Mouse (Mus musculus) hindbrain, embryonic 16.5 days (tissue): Measurements from ENCODE around the gene Mx1. TPM values are rescaled to one million over a fixed set of nuclear protein-coding genes. Genes with fewer than 3 reads are reported as not detected.

Experiments used
- ATAC-seq: fragments of 200-750 bp; cut with Nextera tagmentation; 2 replicates; pipeline ENCODE4 v1.8.0; 2017; ENCODE audit warnings: moderate TSS enrichment, moderate library complexity
- H3K27ac ChIP-seq: fragments of 300-500 bp; sonication (generic); 2 replicates; pipeline ENCODE4 v1.5.1; 2014; ENCODE audit warnings: low read depth, mild to moderate bottlenecking, control low read depth, low read length, moderate library complexity
- H3K27me3 ChIP-seq: fragments of 300-500 bp; sonication (generic); replicated peaks from 2 replicates; pipeline ENCODE4 v1.6.1; 2014; ENCODE audit warnings: low read length; ENCODE audit not compliant: control insufficient read depth, insufficient read depth
- H3K36me3 ChIP-seq: fragments of 300-500 bp; sonication (generic); 2 replicates; pipeline ENCODE4 v1.6.1; 2014; ENCODE audit warnings: mild to moderate bottlenecking, low read length, moderate library complexity, mixed read lengths; ENCODE audit not compliant: control insufficient read depth, insufficient read depth
- H3K4me1 ChIP-seq: fragments of 300-500 bp; sonication (generic); 2 replicates; pipeline ENCODE4 v1.6.1; 2014; ENCODE audit warnings: low read depth, low read length; ENCODE audit not compliant: control insufficient read depth, insufficient read depth
- H3K4me2 ChIP-seq: fragments of 300-500 bp; sonication (generic); 2 replicates; pipeline ENCODE4 v1.6.1; 2014; ENCODE audit warnings: mild to moderate bottlenecking, low read length, control low read depth, moderate library complexity
- H3K4me3 ChIP-seq: fragments of 300-500 bp; sonication (generic); 2 replicates; pipeline ENCODE4 v1.5.1; 2014; ENCODE audit warnings: mild to moderate bottlenecking, low read length, control low read depth, moderate library complexity
- H3K9ac ChIP-seq: fragments of 300-500 bp; sonication (generic); 2 replicates; pipeline ENCODE4 v1.6.1; 2014; ENCODE audit warnings: low read depth, mild to moderate bottlenecking, control low read depth, low read length, moderate library complexity
- H3K9me3 ChIP-seq: fragments of 300-500 bp; sonication (generic); 2 replicates; pipeline ENCODE4 v1.6.1; 2014; ENCODE audit warnings: mild to moderate bottlenecking, low read length, moderate library complexity; ENCODE audit not compliant: control insufficient read depth
- WGBS: fragments of 180-500 bp; shearing (Covaris S2); extraction: QIAGEN DNeasy Blood & Tissue Kit; methylation state at CpG from one replicate; pipeline ENCODE4 v1.1.7; 2014; 5-methylcytosine and 5-hydroxymethylcytosine counted together
- polyA plus RNA-seq: library from polyadenylated mRNA; unstranded; fragments of >200 nt; fragmentation: Nextera tagmentation; extraction: Ambion mirVana; gene quantifications from 2 replicates; pipeline ENCODE4 v1.2.1, GENCODE M21; 2015

Mx1 gene
- polyA plus RNA-seq, 1 experiment from 2014 or later = 0.23 TPM

- no peaks in the 10 kb centered on the region for H3K9me3 ChIP-seq
- H3K27me3 ChIP-seq = no peaks in the 10 kb centered on the region
- H3K4me2 ChIP-seq = no peak overlapping the region
- no peaks in the 10 kb centered on the region for H3K4me1 ChIP-seq
- no peak overlapping the region for H3K4me3 ChIP-seq
- H3K27ac ChIP-seq = no peak overlapping the region
- ATAC-seq = no peak
- no peaks in the 10 kb centered on the region for H3K36me3 ChIP-seq
- no peak overlapping the region for H3K9ac ChIP-seq
Observed at GRCm38 (mm10) chr16:97401741-97402140, 61.0 kb downstream of the Mx1 start.

GRCm38 (mm10) chr16:97399991-97400390 is 62.7 kb downstream of the Mx1 start:
- Histone ChIP-seq H3K27me3 (no peaks in the 10 kb centered on the region), H3K36me3 (no peaks in the 10 kb centered on the region), H3K4me2 (no peak overlapping the region), H3K27ac (no peak overlapping the region), H3K4me3 (no peak overlapping the region), H3K9me3 (no peaks in the 10 kb centered on the region), H3K4me1 (no peaks in the 10 kb centered on the region), H3K9ac (no peak overlapping the region)
- no peak for ATAC-seq
- 87% methylated on average over 4 of the region's 4 CpGs for WGBS

GRCm38 (mm10) chr16:97397945-97398531 is 64.7 kb downstream of the Mx1 start:
- Histone ChIP-seq H3K36me3 (no peaks in the 10 kb centered on the region), H3K4me2 (no peak overlapping the region)

More at GRCm38 (mm10) chr16:97397945-97398531, 64.7 kb downstream of the Mx1 start:
- Histone ChIP-seq H3K9me3 (no peaks in the 10 kb centered on the region), H3K4me3 (no peak overlapping the region), H3K27me3 (no peaks in the 10 kb centered on the region), H3K4me1 (no peaks in the 10 kb centered on the region), H3K9ac (no peak overlapping the region), H3K27ac (no peak overlapping the region)
- 85% methylated on average over 2 of the region's 2 CpGs for WGBS
- no peak for ATAC-seq

Other genes with a start within 250 kb of the Mx1 start
- 4.6 and 5.3 TPM in 2 replicates for gene Bace2, start 106.2 kb downstream of the Mx1 start, polyA plus RNA-seq
- not detected in 2 replicates for gene Fam3b, start 51.9 kb upstream of the Mx1 start, polyA plus RNA-seq
- gene Tmprss2, start 148.3 kb upstream of the Mx1 start, polyA plus RNA-seq = 0.11 and 0.27 TPM in 2 replicates